Mouse (Mus musculus) spleen, postnatal 14 days (tissue): ENCODE measurements around the gene Akip1.

Source experiments
- DNase-seq, 2 experiments: peaks; one replicate each; pipeline ENCODE4 v3.0.0; 2021 to 2022; ENCODE audit warnings: low spot score in 2 of 2

Gene Akip1

DNA sequence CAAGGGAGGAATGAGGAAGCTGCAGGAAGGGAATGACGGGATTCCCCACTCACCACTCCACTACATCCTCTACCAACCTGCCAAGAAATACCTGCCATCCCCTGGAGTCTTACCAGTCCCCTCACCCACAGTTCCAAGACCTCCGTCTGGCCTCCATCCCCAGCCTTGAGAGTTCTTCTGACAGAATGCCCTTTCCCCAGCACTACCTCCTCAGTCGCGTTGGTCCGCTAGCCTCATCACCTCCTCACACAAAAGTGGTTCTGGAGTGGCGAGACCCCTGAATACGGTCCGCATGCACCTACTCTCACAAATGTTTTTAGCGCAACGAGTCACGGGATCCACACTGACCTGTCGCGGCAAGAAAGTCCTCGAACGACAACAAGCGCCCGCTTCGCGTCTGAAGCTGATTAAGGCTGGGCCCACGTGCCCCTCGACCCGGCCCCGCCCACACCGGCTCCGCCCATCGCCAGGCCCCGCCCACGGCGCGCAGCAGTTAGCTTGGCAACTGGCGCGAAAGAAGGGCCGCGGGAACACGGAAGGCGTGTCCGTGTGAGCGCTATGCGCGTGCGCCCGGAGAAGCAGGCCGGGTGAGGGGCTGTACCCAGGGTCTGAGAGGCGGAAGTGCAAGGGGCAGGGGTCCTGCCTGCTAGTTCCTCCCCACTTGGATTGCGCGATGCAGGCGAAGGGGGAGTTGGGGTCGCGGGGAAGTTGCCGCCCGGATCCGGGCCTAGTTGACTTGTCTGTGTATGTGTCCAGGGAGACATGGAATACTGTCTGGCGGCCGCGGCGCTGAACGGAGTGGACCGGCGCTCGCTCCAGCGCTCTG, at the start of gene Akip1, which contains the start of gene St5:
Gene Akip1 (plus strand): TSS at position 501 of the 826 bp plus-strand sequence.
Gene St5 (minus strand): TSS at position 416 of the 826 bp plus-strand sequence.
- peak; percentile 96 to 98 for DNase-seq

DNA sequence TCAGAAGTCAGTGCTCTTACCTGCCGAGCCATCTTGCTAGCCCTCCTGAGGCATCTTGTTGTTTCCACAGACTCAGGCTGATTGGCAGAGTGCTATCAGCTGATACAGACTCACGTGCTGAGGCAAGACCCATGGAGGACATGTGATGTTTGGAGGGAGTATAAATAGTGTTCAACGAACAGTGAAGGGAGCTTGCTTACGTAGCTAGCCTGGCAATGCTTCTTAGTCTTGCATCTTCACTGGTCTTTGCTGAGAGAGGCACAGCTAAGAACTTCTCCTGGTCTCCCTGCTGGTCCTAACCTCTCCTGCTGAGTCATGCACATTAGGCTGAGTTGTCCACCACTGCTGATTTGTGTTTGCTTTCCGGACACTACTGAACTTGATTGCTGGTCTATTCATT, 48.6 kb upstream of the Akip1 start:
- no peak for DNase-seq

DNA sequence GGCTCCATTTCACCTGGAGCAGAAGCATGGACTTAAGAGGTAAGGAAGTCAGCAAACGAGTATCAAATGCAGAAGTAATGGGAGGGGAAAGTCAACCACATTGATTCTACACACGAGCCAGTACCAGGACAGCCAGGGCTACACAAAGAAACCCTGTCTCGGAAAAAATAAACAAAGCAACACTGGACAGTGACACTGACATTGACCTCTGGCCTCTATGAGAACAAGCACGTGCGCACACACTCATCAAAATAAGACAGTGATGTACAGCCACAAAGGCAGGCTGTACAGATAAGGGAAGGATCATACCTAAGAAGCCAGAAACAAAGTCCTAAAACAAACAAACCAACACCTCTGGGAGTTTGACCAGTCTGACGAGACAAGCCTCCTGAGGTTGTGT, 45.6 kb upstream of the Akip1 start:
- DNase-seq, result no peak

DNA sequence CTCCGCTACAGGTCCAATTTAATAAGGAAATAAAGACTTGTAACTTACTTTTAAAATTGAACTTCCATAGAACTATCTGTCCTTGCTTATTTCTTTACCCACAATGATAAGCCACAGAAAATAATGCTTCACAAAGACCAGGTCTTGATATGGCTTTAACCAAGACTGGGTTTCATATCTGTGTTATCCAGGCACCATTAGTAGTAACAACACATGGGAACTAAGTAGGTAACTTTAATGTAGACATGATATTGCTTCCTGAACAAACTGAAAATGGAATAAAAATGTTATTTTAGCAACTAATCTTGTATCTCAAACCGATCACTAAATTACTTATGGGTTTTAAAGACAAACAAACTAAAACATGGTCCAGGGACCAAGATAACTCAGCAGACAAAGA, 44.2 kb upstream of the Akip1 start:
- DNase-seq, result no peak

DNA sequence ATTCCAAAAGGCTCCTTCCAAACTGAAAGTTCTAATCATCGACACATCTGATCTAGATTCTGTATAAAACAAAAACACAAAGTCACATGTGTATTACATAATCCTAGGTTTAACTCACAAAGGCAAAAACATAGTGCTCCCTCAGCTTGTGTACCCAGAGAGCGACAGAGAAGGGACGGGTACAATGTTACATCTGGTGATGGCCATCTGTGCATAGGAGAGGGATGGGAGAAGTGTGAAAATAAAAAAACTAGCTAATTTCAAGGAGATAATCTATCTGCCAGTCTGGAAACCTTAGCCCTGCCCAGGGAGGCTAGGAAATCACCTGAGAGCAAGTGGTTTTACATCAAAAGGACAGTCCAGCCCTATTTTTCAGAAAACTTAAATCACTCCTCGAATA, 40.9 kb upstream of the Akip1 start:
- DNase-seq, result no peak

DNA sequence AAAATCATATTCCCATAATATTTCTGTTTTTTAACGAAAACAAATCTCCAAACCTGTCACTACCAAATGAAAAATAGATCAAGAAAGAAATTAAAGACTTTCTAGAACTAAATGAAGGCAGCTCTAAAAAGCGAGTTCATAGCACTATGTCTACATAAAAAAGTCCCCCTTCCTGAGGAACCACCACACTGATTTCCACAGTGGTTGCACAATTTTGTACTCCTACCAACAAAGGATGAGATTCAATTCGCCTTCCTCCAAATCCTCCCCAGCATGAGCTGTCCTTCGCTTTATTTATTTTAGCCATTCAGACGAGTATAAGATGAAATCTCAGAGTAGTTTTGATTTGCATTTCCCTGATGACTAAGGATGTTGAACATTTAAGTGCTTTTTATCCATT, 36.8 kb upstream of the Akip1 start:
- no peak for DNase-seq

DNA sequence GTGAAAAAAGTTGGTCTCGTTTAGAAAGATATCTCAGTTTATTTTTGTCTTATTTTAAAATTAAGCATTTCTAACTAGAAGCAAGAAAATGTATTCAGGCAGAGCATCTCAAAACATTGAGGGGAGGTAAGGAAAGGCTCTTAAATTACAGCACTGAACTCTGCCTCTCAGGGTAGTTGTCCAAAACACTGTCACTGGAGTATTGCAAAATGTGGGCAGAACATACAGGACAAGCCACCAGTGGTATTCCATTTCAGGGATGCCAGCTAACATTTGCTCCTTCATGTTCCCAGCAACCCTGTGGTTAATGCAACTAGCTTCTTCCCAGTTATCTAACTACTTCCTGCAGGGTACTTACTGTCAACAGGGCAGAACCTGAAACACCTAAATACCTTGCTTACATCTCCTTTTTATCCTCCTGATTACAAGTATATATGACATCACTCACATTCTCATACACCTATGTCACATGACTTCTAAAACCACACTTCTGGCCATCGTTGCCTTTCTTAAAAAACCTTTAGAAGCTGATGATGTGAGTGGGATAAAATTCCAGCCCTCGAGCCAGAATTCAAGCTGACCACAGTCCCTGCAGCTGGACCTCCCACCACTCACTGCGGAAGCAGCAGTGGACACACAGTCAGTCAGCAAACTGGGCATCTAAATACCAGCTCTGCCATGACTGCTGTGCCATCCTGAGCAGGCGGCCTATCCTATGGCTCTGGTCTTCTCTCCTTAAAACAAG, 33.9 kb upstream of the Akip1 start:
- no peak for DNase-seq

DNA sequence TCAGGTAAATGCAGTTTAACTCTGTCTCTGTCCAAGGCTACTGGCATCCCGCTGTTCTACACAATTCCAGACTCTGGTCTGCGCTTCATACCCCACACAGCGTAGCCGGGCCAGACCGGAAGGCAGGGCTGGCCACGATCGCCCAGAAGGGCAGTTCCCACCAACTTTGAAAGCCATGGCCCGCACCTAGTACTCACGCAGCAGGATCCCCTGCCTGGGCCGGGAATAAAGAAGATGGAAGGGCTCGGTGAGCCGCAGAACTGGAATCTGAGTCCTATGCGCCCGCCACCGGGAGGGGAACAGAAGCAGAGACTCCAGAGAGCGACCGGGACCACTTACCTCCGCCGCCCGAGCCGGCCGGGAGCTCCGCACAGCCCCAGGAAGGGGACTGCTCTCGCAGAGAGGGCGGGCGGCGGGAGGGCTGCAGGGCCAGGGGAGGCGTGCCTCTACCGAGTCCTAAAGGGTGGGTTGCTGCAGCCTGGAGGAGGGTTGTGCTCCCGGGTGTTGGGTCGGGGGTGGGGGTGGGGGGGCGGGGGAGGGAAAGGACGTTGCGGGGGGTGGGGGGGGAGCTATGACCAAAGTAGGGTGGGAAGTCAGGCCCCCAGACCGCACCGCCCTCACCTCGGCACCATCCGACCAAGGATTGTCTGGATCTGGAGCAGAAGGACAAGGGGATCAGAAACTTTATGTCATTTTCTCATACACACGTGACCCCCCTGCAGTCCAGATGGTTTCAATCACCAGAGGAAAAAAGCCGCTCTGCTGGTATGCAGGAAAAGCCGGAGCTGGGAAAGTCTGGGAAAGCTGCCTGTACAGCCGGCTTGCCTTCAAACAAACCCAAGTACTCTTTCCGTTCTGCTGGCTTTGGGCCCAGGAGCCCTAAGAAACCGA, 31.7 kb upstream of the Akip1 start:
- DNase-seq, result peak in 1 of 2 experiments; percentile 1

DNA sequence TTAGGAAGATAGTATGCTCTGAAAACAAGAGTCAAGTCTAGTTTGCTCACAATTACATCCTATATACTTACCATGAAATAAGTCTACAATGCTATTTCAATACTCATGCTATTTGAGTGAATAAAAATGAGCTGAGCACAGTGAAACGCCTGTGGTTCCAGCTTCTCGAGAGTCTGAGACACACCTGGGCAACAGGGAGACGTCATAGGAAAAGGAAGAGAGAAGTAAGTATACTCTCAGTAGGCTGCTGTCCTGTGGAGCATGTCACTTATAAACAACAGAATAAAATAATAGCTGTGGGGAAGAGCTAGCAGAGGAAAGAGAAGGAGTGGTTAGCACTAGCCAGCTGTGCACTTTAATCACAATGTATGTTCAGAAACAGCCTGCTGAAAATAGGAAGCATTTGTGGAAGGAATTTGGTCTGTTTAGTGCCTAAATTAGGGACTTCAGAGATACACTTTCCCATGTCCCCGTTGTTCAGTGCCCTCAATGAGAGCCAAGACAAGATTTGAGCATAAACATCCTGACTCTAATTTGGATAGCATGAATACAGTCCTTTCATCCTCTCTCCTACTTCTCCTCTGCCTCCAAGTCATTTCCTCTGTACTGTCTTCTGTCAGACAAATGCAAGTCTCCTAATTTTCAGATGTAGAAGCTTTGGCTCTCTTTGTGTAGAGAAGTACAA, 28.4 kb upstream of the Akip1 start:
- no peak for DNase-seq

DNA sequence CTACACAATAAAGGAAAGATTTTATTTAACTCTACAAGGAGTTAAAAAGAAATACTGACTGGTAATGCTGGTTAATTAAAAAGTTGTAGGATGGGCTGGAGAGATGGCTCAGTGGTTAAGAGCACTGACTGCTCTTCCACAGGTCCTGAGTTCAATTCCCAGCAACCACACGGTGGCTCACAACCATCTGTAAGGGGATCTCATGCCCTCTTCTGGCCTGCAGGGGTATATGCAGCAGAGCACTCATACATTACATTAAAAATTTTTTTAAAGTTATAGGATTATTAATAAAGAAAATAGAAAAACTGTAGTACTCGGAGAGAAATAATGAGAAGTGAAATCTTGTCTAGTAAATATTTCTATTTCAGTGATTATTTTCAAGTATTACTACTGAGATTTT, 23.2 kb upstream of the Akip1 start:
- no peak for DNase-seq

DNA sequence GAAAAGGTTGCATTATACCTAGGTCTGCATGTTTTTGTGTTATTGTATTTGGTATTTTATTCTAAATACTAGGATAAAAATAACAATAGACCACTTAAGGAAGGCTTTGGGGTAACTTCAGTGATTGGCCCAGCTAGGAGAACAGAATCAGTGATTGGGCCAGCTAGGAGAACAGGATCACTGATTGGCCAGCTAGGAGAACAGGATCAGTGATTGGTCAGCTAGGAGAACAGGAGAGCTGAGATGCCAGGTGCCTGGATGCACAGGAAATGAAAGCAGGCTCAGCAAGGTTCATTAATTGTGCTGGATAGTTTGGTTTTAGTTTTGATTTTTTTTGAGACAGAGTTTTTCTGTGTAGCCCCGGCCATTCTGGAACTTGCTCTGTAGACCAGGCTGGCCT, 22.6 kb upstream of the Akip1 start:
- no peak for DNase-seq

DNA sequence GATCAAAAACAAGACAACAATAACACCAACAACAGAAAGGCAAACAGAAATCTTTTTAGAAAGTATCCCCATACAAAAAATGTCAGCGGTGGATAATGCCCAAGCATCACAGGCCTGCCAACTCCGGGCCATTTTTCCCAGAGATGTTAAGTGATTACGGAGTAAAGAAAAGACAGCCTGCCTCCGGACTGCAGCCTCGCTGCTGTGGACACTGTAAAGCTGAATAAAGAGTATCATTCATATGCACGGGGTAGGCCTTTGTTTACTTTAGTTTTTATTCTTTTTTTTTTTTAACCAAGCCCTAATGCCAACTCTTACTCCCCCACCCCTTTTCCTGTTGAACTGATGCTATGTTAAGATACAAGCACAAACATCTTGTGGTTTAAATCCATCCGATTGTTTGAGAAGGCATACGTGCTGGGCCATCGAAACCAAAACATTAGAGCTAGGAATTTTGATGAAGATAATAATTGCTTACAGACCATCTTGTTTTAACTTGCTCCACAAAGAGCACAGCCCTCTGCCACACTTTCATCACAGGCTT, 16.8 kb upstream of the Akip1 start:
- DNase-seq, result no peak

DNA sequence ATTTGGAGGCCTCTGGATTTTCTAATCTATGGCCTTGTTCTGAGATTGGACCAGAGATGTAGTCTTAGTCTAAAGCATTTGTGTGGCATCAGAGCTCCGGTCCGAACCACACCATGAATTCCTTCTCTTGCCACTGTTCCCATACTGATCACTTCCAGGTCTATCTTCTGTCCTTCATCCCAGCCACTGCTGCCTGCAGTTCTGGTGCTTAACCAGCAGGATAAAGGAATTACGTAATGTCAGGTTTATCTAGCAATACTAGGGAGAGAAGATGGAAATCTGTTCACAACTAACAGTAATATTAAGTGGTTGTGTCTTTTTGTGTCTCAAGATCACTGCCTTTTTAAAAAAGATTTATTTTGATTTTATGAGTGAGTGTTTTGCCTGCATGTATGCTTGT, 13.4 kb upstream of the Akip1 start:
- DNase-seq, result no peak

DNA sequence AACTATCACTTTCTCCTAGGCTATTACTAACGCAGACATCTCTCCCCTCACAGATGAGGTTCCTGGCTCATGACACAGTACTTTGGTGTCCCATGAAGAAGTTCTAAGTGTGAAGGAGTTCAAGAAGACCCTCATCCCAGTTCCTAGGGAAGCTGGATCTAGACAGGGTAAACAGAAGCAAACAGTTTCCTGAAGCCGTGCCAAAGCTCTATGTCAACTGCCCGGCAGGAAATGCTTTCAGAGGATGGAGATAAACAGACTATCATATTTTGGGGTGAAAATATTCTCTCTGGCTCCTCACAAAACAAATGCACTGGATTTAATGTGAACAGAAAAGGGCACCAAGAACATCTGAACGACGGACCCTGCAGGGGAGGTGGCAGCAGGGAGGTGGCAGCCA, 12.5 kb upstream of the Akip1 start:
- no peak for DNase-seq

DNA sequence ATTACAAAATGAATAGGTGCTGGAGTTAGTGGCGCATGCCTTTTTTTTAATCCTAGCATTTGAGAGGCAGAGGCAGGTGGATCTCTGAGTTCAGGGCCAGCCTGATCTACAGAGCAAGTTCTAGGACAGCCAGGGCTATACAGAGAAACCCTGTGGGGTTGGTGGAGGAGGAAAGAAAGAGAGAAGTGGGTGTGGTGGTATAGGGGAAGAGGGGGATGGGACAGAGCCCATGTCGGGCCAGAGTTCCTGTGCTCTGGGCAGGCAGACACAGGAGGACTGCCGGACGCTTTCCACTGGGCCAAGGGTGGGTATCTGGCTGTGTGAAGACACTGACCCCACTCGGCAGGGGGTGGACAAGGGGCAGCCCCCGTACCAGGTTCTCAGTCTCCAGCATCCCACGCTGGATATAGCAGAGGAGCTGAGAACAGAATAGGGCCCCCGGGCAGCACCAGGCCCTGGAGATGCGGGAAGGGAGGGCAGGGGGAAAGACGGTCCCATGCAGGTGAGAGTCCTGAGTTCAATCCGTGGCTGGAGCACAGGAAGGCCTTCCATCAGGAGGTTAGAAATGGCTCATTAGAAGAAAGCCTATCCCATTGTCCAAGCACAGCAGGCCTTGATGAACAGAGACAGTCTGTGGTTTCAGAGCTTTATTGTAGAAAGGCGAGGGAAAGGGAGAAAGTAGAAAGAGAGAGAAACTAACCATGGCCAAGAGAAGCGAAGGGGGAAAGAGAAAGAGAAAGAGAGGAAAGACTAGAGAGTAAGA, 8.7 kb upstream of the Akip1 start:
- DNase-seq, result no peak

DNA sequence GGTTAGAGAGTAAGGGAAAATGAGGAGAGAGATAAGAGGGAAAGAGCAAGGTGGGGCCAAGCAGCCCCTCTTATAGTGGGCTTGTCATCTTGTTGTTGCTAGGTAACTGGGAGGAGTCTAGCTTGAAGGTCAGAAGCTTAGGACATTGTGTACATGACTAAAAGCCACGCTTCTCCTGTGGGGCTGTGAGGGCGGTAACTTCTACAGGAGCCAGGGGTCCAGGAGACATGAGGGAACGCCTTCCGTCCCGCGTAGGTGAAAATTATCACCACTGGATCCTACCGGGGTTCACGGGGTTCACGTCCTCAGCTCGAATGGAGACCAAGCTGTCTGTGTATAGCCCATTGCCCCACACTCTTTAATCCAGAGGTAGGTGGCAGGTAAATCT, 8.2 kb upstream of the Akip1 start:
- no peak for DNase-seq

DNA sequence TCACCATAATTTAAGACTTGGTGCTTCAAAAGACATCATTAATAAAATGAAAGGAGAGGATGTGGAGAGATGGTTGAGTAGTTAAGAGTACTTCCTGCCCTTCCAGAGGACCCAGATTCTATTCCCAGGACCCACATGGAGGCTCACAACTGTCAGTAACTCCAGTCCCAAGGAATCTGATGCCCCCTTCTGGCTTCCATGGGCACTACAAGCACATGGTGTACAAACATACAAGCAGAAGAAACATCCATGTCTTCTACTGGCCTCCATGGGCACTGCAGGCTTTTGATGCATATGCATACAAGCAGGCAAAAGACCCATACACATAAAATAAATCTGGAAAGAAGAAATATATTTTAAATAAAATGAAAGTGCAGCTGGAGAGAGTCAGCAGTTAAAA, 3.3 kb upstream of the Akip1 start:
- no peak for DNase-seq

DNA sequence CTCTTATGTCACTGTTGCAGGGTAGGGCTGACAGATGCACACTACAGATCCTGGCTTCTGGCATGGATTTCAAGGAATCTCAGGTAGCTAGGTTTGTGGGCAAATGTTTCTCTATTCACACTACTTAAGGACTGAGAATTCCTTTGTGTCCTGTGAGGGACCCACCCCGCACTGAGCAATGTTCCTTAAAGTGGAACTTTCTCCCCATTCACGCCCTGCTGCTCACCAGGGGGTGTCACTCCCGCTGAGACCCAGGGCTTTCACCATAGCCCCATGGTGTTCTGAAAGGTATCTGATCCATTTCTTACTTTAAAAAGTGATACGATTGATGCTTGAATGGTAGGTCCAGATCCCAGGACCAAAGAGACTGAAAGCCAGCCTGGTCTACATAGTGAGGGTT, 769 bp upstream of the Akip1 start:
- no peak for DNase-seq

DNA sequence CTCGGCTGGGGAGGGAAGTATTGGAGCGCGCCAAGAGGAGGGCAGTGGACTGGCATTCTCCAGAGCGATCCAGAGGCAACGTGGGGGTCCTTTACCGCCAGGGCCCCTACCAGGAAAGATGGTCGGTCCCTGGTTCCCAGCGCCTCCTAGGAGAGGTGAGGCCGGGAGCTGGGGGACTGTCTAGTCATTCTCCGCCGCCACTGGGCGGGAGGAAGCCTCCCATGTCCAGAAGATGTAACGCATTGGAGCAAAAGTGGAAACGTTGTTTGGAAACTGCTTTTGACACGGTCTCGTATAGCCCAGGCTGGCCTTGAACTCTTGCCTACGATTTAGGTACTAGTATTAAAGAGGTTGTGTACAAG, 507 bp downstream of the Akip1 start:
- no peak for DNase-seq

DNA sequence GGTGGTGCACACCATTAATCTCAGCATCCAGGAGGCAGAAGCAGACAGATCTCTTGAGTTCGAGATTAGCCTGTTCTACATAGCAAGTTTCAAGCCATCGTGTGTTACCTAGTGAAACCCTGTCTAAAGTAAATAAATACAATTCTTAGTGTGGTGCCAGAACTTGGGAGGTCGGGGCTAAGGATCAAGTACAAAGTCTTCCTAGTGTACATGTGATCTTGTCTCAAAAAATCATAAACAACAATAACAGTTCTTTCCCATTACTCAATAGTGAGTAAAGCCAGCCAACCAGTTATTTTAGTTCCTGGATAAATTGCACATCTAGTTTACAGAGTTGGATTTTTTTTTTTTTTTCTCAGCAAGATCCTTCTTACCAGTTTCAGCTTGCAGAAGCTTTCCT, 971 bp downstream of the Akip1 start:
- no peak for DNase-seq
